Mouse (Mus musculus) cerebral cortex, adult 2 months (tissue): ENCODE measurements around the gene Thrb.

Experiments
- WGBS: fragments of 180-500 bp; shearing (Covaris S2); methylation state at CpG from one replicate; pipeline ENCODE4 v1.1.7; 2018; 5-methylcytosine and 5-hydroxymethylcytosine counted together

Gene Thrb

GRCm38 (mm10) chr14:17967117-17967726 is 307.2 kb downstream of the Thrb start:
- WGBS = 24% methylated on average over 5 of the region's 5 CpGs

DNA sequence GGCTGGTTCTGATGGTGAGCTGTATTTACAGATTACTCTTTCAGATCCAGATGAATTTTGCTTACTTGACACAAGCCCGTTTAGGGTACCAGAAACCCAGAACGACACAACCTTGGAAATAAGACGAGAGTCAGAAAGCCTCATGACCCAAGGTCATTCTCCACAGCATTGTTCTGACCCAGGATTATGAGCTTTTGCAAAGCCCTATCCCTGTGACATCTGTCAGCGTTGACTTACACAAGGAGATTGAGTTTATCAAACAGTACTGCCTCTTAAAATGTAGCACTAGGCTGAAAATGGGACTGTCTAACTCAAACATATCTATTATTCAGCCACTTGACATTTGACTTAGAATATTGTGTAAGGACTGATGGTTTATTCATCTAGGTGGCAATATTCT is 312.1 kb downstream of the Thrb start:
- 84% methylated on average over 4 of the region's 4 CpGs for WGBS

DNA sequence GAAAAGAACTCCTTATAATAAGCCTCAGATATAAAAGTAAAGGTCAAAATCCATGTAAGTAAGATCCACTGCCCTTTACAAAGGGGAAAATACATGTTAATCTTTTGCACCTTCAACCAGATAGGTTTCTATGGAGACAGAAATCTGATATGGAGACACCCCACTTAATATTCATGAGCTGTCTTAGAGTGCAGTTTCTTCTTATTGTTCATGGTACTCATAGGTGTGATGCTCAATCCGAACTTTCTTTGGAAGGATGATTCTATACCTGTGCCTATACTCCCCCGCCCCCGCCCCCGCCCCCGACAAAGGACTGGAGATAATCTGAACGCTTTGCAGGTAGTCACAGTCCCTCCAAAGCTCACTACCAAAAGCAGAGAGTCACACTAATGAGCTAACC is 312.6 kb downstream of the Thrb start:
- 78% methylated on average over 6 of the region's 6 CpGs for WGBS

DNA sequence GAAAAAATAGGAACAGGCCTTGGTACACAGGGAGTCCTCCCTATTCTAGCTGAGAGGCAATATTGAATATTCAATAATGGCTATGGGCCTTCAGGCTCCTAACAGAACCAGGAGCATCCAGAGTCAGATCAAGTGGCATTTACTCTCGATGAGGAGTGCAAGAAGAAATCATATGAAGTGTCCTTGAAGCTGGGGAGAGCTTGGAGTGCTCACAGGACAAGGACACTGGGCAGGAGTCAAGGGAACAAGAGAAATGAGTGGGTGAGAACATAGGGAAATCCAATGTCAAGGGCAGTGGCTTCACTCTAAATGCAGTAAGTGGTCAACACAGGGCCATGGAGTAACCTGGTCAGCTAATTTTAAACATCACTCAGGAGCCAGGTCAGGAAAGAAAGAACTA is 315.7 kb downstream of the Thrb start:
- 78% methylated on average over 1 of the region's 1 CpGs for WGBS

- WGBS = 78% methylated on average over 3 of the region's 3 CpGs
Observed at GRCm38 (mm10) chr14:17981258-17981657, 321.2 kb downstream of the Thrb start.

GRCm38 (mm10) chr14:17982017-17982416 is 322.0 kb downstream of the Thrb start:
- 75% methylated on average over 5 of the region's 5 CpGs for WGBS

GRCm38 (mm10) chr14:17983390-17983789 is 323.3 kb downstream of the Thrb start:
- 80% methylated on average over 3 of the region's 3 CpGs for WGBS

GRCm38 (mm10) chr14:17983839-17984238 is 323.8 kb downstream of the Thrb start:
- 82% methylated on average over 6 of the region's 6 CpGs for WGBS

- WGBS = 87% methylated on average over 2 of the region's 2 CpGs
Observed at GRCm38 (mm10) chr14:17988580-17988979, 328.5 kb downstream of the Thrb start.

GRCm38 (mm10) chr14:17989182-17989581 is 329.1 kb downstream of the Thrb start:
- WGBS = 54% methylated on average over 4 of the region's 4 CpGs

DNA sequence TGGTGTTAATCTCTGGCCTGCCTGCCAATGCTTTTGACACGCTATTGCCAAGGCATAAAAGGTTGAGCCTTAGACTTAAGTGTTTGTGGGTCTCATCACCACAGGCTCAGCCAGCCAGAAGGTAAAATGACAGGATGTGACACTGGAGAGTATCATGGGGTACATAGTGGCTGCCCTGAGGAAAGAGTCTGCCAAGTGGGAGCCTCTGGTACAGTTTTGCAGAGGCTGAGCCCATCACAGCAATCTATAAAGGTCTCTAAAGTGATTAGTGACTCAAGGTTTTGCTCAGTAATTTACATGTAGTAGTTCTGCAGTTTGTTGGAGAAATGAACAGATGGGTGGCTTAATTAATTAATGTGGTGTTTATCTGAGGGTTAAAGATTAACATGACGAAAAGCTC is 330.1 kb downstream of the Thrb start:
- 79% methylated on average over 2 of the region's 2 CpGs for WGBS

DNA sequence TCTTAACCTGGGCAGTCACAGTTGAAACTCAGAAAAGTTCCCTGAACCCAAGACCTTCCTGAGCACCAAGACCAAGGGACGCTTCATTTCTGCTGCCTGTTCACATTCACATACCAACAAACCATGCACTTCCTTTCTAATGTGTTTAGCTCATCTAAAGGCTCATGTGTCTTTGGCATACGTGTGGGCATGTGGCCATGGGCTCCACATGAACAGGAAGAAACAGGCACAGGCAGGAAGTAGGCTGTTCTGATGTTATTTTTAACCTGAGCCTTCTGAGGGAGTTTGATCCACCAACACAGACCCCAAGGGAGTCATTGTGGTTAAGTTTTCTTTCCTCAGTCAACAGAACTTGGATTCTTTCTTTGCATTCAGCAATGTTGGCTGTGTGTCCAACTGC is 341.8 kb downstream of the Thrb start:
- WGBS = 61% methylated on average over 2 of the region's 2 CpGs

DNA sequence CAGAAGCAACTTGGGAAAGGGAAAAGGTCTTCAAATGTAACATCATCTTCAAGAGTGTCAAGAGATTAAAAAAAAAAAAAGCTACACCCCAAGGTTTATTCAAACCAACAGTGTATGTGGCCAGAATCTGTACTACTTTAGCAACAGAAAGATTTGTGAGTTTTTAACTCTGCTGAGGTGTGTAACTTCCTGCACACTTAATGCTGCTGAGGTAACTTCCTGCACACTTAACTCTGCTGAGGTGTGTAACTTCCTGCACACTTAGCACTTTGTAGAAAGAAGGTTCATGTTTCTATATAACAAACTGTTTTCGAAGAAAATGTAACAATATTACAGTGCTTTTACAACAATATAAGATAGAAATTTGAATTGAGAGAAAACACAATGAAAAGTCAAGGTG is 343.6 kb downstream of the Thrb start:
- whole genome bisulfite sequencing = 93% methylated on average over 1 of the region's 1 CpGs

GRCm38 (mm10) chr14:18008524-18008923 is 348.5 kb downstream of the Thrb start:
- WGBS = 67% methylated on average over 3 of the region's 3 CpGs

DNA sequence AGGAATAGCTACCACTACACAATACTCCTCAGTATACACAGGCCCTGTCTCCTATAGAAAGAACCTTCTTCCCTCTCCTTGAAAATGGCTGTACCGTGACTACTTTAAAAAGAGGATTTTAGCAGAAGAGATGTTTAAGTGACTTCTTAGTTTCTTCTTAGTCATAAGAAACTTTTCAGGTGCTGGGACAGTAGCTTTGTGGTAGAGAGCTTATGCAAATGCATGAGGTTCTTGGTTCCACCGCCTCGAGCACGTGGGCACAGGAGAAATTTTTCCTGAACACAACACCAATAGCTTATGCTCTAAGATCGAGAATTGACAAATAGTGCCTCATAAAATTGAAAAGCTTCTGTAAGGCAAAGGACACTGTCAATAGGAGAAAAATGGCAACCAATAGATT is 356.5 kb downstream of the Thrb start:
- 93% methylated on average over 5 of the region's 5 CpGs for WGBS

DNA sequence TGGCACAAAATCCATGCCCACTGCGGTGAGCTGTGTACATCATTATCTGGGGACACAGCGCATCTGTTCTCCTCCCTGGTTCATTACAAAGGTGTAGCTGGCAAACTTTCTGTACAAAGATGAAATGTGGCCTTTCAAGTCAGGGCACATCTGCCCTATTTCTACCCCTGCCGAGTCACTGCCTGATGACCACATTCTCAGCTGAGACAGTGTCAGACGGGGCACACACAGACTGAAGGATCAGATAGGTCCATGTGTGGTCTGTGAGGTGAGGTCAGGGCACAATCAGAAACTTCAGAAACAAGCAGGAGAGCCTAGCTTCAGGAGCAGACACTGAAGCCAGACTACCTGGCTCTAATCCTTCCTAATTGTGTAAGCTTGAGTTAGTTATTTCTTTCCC is 360.1 kb downstream of the Thrb start:
- WGBS = 74% methylated on average over 4 of the region's 4 CpGs

GRCm38 (mm10) chr14:18020636-18021035 is 360.6 kb downstream of the Thrb start:
- WGBS = 69% methylated on average over 3 of the region's 3 CpGs

- 57% methylated on average over 2 of the region's 2 CpGs for WGBS
Observed at GRCm38 (mm10) chr14:18021726-18022125, 361.7 kb downstream of the Thrb start.

DNA sequence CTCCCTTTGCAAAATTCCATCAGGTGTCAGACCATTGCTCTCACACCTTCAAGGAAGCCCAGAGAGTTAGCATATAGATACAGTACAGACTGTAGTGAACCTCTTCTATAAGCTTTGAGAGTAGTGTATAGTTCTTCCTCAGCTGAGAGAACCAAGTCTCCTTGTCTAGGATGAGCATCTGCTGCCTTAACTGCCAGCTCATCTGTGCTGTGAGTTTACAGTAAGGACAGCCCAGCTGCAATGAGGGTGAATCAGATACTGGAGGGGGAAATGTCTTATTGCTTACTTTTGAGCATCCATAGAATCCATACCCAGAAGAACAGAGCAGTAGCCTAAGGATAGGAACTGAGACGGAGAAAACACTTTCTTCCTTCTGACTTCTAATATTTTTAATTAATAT is 367.8 kb downstream of the Thrb start:
- 84% methylated on average over 1 of the region's 1 CpGs for WGBS

- 30% methylated on average over 2 of the region's 2 CpGs for WGBS
Observed at GRCm38 (mm10) chr14:18029181-18029932, 369.3 kb downstream of the Thrb start.

GRCm38 (mm10) chr14:18031941-18032340 is 371.9 kb downstream of the Thrb start:
- WGBS = 92% methylated on average over 3 of the region's 3 CpGs

DNA sequence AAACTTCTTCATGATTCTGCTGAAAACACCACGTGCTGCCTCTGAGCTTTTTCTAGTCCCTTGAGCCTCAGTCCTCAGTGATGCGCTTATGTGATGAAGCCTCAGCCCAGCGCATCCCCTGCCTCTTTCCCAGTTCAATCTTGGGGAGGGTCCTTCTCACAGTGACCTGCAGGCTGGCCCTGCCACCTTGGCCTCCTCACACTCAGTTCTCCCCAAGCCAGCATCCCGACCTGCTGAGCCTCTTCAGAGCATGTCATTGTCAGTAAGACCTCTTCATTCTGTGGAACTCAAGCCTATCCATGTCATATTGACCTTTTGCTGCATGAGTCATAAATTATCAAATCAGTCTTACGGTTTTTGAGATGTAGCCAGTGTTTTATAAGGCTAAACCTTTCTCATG is 376.5 kb downstream of the Thrb start:
- 82% methylated on average over 5 of the region's 5 CpGs for whole genome bisulfite sequencing

DNA sequence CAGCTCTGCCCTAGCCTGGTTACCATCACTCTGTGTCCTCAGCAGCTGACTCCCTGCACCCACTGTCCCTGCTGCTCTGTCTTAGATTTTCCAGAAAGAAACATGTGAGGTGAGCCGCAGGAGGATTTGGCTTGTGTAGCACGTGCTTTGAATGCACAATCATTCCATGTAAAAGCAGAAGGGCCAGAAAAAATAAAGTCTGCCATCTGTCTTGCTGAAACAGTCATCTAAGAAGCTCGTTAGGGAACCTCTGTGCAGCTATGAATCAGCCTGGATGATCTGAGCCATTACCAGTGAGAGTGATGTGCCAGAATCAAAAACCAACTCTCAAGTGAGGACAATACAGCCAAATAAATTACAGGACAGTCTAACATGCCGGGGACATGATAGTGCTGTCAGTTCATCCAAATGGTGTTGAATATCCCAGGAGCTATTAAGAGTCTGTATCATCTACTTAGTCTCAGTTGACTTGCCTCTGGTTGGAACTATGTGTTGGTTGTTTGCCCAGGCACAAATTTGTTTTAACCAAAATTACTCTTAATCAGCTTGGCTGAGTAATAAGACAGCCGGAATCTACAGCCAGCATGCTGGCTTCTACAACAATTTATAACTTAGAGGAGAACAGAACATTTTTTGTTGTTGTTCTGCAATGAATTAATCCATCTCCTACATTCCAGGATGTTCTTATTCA is 402.2 kb downstream of the Thrb start:
- 26% methylated on average over 5 of the region's 5 CpGs for WGBS
